Mouse (Mus musculus) testis, postnatal 14 days (tissue): Measurements from ENCODE around the gene Olfr527.

Source experiments
- DNase-seq: peaks from one replicate; pipeline ENCODE4 v3.0.0; 2021; ENCODE audit warnings: low spot score

Gene Olfr527

DNA sequence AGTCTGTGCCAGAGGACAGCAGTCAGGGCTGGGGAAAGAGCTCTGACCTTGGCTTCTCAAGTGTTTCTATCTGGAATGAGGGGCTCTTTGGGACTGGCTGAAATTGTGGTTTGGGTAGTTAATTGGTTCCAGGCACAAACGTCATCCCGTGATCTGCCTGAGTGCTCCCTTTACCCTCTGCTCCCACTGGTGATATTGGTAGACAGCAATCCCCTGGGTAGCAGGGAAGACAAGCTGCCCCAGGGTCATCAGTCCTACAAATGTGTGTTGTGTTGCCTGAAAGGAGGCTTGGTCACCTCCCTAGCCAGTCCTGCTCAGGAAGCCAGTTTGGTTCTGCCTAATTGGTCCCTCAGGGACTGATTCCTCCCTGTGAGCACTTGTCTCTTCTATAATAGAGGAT is at the start of gene Olfr527:
Gene Olfr527, plus strand, starts transcription at position 301 of the 400 bp plus-strand sequence.
- DNase-seq, result no peak

DNA sequence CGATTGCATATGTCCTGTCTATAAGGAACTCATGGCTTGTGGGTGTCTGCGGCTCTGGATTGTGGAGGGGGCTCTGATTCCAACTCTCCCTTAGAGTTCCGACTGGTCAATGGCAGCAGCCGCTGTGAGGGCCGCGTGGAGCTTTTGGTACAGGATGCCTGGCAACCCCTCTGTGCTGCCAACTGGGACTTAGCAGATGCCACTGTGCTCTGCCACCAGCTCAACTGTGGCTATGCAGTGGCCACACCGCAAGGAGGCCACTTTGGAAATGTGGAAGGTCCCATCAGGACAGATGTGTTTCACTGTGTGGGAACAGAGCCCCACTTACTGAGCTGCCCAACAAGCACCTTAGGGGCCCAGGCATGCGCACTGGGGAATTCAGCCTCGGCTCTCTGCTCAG is 38.1 kb upstream of the Olfr527 start:
- DNase-seq, result no peak

GRCm38 (mm10) chr7:140296876-140297275 is 36.9 kb upstream of the Olfr527 start:
- no peak for DNase-seq

GRCm38 (mm10) chr7:140299416-140299815 is 34.4 kb upstream of the Olfr527 start:
- DNase-seq, result no peak

GRCm38 (mm10) chr7:140319861-140320385 is 13.9 kb upstream of the Olfr527 start:
- no peak for DNase-seq

GRCm38 (mm10) chr7:140320558-140320957 is 13.3 kb upstream of the Olfr527 start, which contains the start of gene Olfr525:
TSS of gene Olfr525 (plus strand) at chr7:140320858.
- DNase-seq, result no peak

DNA sequence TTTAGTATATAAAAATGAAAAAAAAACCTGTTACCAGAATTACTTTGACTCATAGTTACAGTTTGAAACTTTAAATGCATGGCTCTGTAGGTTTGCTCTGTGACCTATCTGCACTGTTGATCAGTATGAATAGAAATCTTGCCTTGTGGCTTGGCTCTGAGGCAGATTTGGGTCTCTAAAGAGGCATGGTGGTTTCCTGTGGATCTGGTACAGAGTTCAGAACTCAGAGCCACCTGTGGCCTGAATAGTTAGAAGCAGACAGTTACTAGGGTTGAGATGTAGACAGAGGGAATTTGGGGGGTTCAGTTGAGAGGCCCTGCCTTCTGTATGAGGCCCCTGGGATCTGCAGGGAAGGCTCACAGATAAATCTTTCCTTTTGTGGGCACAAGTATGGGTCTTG is 12.7 kb upstream of the Olfr527 start:
- DNase-seq, result no peak

GRCm38 (mm10) chr7:140329766-140330304 is 4.0 kb upstream of the Olfr527 start:
- DNase-seq, result no peak

GRCm38 (mm10) chr7:140361571-140361970 is 27.8 kb downstream of the Olfr527 start, which contains the start of gene Olfr60:
TSS of gene Olfr60 (minus strand) at chr7:140361671.
- no peak for DNase-seq

- no peak for DNase-seq
Observed at GRCm38 (mm10) chr7:140374300-140374699, 40.5 kb downstream of the Olfr527 start.

GRCm38 (mm10) chr7:140376231-140376630 is 42.4 kb downstream of the Olfr527 start, which contains the start of gene Olfr530:
TSS of gene Olfr530 (minus strand) at chr7:140376331.
- DNase-seq, result no peak

DNA sequence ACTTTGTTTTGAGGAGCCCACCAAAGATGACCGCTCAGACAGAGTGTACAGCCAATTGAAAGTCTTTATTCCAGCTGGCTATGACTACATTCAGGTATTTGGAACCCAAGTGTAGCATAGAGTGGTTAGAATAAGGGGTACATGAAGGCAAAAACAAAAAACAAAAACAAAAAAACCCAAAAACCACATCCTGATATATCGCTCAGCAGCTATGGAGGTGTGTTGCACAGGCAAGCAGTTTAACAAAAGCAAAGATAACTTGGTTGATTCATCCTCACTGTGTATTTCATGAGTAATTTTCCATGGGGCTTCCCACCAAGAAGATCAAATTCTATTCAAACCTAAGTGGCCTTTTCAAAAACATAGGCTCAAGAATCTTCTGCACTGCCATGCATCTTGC is 43.1 kb downstream of the Olfr527 start:
- DNase-seq, result no peak
